Mouse (Mus musculus) thymus, adult 2 months (tissue): ENCODE results near the gene P4htm.

Experiments
- CTCF ChIP-seq: fragments of 200-500 bp; IDR thresholded peaks from 2 replicates; pipeline ENCODE4 v1.5.1; 2012; ENCODE audit warnings: mild to moderate bottlenecking, control low read depth, low read length, moderate library complexity, borderline replicate concordance; ENCODE audit not compliant: control insufficient read depth, poor library complexity, insufficient read depth; ENCODE audit errors: extremely low read depth
- POLR2A ChIP-seq: fragments of 200-500 bp; IDR thresholded peaks from 2 replicates; pipeline ENCODE4 v1.6.1; 2012; ENCODE audit warnings: mild to moderate bottlenecking, low read length, control low read depth, moderate library complexity; ENCODE audit not compliant: control insufficient read depth, poor library complexity, insufficient read depth; ENCODE audit errors: extremely low read depth

GRCm38 (mm10) chr9:108568511-108568921 is 29.0 kb downstream of the P4htm start:
- TF ChIP-seq POLR2A, result peak; percentile 8; the same call in 1 of the 2 replicates
- no peak for TF ChIP-seq CTCF
